Mouse (Mus musculus): ENCODE results near the gene Garem2. TPM values are rescaled to one million over a fixed set of nuclear protein-coding genes. Genes with fewer than 3 reads are reported as not detected.

Garem2 gene
- polyA plus RNA-seq, 2 experiments = 0.03 to 0.05 TPM

DNA sequence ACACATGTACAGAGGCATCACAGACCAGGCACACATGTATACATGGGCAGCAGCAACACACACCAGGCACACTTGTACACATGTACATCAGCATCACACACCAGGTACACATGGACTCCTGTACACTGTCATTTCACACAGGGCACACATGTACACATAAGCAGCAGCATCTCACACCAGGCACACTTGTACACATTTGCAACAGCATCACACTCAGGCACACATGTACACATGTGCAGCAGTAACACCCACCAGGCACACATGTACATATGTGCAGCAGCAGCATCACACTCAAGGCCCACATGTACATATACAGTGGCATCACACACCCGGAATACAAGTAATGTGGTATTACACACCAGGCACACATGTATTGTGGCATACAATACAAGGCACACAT, 6.7 kb upstream of the Garem2 start:
- no peaks in the 10 kb centered on the region for H3K9me3 ChIP-seq (ENCODE audit: control insufficient read depth, low read length)
- no peaks in the 10 kb centered on the region for H3K36me3 ChIP-seq (replicated peaks; ENCODE audit: control insufficient read depth, insufficient read depth, low read depth)
- no peak overlapping the region for H3K27ac ChIP-seq
- no peak overlapping the region for H3K4me2 ChIP-seq (ENCODE audit: low read depth)
- no peaks in the 10 kb centered on the region for H3K4me1 ChIP-seq (replicated peaks; ENCODE audit: control insufficient read depth in 2 of 2, insufficient read depth in 2 of 2, low read length in 1 of 2)
- peaks cover under 1% of the 10 kb centered on the region; the same call in 1 of the 2 replicates for H3K27me3 ChIP-seq (ENCODE audit: control insufficient read depth, insufficient read depth, low read length)
- no peak overlapping the region for H3K9ac ChIP-seq (replicated peaks)
- WGBS (ENCODE audit: insufficient replicate concordance) = 72% methylated on average over 1 of the region's 1 CpGs
- no peak for DNase-seq (ENCODE audit: low read depth in 3 of 3, low spot score in 3 of 3)
- H3K4me3 ChIP-seq (ENCODE audit: insufficient read depth in 1 of 2, low read depth in 2 of 2, low read length in 2 of 2) = no peak overlapping the region
- TF ChIP-seq CTCF (IDR thresholded peaks at IDR 0.05; ENCODE audit: low read depth) (no peak), EP300 (IDR thresholded peaks at IDR 0.05; ENCODE audit: low read depth) (no peak)
- ATAC-seq (ENCODE audit: insufficient read depth) = no peak

DNA sequence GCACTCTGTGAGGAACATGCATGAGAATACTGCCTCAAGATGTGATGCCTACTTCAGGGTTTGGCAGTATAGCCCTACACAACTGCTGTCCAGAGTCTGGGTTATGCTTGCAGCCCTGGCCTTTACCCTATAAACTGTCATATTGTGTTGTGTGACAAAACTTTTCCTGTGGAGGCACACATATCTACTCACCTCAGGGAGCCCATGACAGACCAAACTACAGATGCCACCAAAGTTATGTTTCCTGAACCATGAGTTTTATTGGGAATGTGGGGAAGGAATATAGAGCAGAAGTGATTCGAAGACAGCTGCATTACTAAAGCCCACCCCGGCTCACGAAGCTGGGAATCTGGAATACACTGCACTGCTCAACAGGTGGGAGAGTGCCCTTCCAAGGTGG, 1.6 kb upstream of the Garem2 start:
- Histone ChIP-seq H3K9ac (replicated peaks) (no peak overlapping the region), H3K4me3 (ENCODE audit: insufficient read depth in 1 of 2, low read depth in 2 of 2, low read length in 2 of 2) (no peak overlapping the region), H3K4me1 (replicated peaks; ENCODE audit: control insufficient read depth in 2 of 2, insufficient read depth in 2 of 2, low read length in 1 of 2) (no peaks in the 10 kb centered on the region), H3K36me3 (replicated peaks; ENCODE audit: control insufficient read depth, insufficient read depth, low read depth) (no peaks in the 10 kb centered on the region), H3K27me3 (ENCODE audit: control insufficient read depth, insufficient read depth, low read length) (peaks cover 51% of the 10 kb centered on the region), H3K9me3 (ENCODE audit: control insufficient read depth, low read length) (no peaks in the 10 kb centered on the region), H3K4me2 (ENCODE audit: low read depth) (no peak overlapping the region), H3K27ac (no peak overlapping the region)
- no peak for DNase-seq (ENCODE audit: low read depth in 3 of 3, low spot score in 3 of 3)
- WGBS (ENCODE audit: insufficient replicate concordance) = 64% methylated on average over 3 of the region's 3 CpGs
- ATAC-seq (ENCODE audit: insufficient read depth) = no peak
- TF ChIP-seq CTCF (IDR thresholded peaks at IDR 0.05; ENCODE audit: low read depth) (no peak), EP300 (IDR thresholded peaks at IDR 0.05; ENCODE audit: low read depth) (no peak)

DNA sequence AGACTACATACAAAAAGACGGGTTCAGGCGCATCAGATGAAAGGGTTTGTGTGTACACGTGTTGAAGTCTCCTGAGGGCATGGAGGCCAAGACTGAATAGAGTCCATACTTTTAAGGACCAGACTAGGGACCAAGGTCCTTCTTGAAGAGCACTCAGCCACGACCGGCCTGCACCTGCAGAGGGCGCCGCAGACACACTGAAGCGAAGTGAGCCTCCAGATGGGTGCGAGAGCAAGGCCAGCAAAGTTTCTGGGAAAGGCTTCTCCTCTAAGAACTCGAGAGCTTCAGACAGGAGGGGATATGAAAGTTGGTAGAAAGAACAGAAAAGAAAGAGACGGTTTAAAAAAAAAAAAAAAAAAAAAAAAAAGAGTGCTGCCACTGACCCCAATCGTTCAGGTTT, 622 bp upstream of the Garem2 start:
- H3K27me3 ChIP-seq (ENCODE audit: control insufficient read depth, insufficient read depth, low read length) = peaks cover 54% of the 10 kb centered on the region
- ATAC-seq (ENCODE audit: insufficient read depth) (no peak), DNase-seq (ENCODE audit: low read depth in 3 of 3, low spot score in 3 of 3) (no peak)
- no peak overlapping the region for H3K4me3 ChIP-seq (ENCODE audit: insufficient read depth in 1 of 2, low read depth in 2 of 2, low read length in 2 of 2)
- no peak overlapping the region for H3K27ac ChIP-seq
- no peak overlapping the region; the same call in 1 of the 2 replicates for H3K4me2 ChIP-seq (ENCODE audit: low read depth)
- H3K9me3 ChIP-seq (ENCODE audit: control insufficient read depth, low read length) = no peaks in the 10 kb centered on the region
- 2% methylated on average over 12 of the region's 12 CpGs for WGBS (ENCODE audit: insufficient replicate concordance)
- no peak overlapping the region for H3K9ac ChIP-seq (replicated peaks)
- H3K36me3 ChIP-seq (replicated peaks; ENCODE audit: control insufficient read depth, insufficient read depth, low read depth) = no peaks in the 10 kb centered on the region
- TF ChIP-seq CTCF (IDR thresholded peaks at IDR 0.05; ENCODE audit: low read depth) (peak; percentile 73), EP300 (IDR thresholded peaks at IDR 0.05; ENCODE audit: low read depth) (no peak)
- no peaks in the 10 kb centered on the region for H3K4me1 ChIP-seq (replicated peaks; ENCODE audit: control insufficient read depth in 2 of 2, insufficient read depth in 2 of 2, low read length in 1 of 2)

DNA sequence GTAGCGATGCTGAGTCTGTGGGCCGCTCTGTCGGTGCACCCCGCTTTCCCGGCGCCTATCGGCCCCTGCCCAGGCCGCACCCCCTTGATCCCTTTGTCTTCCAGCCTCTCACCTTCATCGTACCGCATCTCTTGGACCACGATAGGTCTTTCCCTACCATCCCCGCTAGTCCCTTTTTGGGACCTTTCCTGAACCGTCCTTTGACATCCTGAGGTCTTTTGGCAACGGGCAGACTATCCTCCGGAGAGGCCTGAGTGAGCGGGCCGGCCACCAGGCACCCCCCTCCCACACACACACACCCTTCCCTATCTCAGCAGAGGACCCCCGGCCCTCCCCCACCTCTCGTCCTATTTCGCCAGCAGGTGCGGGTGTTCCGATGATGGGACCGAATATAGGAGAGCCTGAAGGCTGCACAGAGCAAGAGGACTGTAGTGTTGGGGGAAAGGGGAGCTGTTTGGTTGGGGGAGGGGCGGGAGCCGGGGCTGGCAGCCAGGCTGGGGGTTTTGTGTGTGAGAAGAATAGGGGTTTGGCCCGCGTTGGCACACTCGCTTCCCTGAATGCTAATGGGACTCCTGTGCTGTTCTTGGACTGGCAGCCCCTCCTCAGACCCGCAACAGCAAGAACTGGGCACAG, 823 bp downstream of the Garem2 start, which contains the start of gene 3110082J24Rik:
TSS of gene 3110082J24Rik (minus strand) at position 419 of the 633 bp plus-strand sequence.
- Histone ChIP-seq H3K36me3 (replicated peaks; ENCODE audit: control insufficient read depth, insufficient read depth, low read depth) (no peaks in the 10 kb centered on the region), H3K4me2 (ENCODE audit: low read depth) (peak within 1 kb of the TSS; percentile 47), H3K4me3 (ENCODE audit: insufficient read depth in 1 of 2, low read depth in 2 of 2, low read length in 2 of 2) (peak within 1 kb of the TSS in 1 of 2 experiments; percentile 32; a peak in 2 of 4 replicates), H3K27ac (no peak within 1 kb of the TSS), H3K9ac (replicated peaks) (no peak within 1 kb of the TSS), H3K27me3 (ENCODE audit: control insufficient read depth, insufficient read depth, low read length) (peaks cover 67% of the 10 kb centered on the region), H3K4me1 (replicated peaks; ENCODE audit: control insufficient read depth in 2 of 2, insufficient read depth in 2 of 2, low read length in 1 of 2) (no peaks in the 10 kb centered on the region; a peak in 1 of 4 replicates), H3K9me3 (ENCODE audit: control insufficient read depth, low read length) (no peaks in the 10 kb centered on the region)
- 3% methylated on average over 29 of the region's 29 CpGs for WGBS (ENCODE audit: insufficient replicate concordance)
- no peak for ATAC-seq (ENCODE audit: insufficient read depth)
- no peak for TF ChIP-seq CTCF (IDR thresholded peaks at IDR 0.05; ENCODE audit: low read depth)
- no peak for TF ChIP-seq EP300 (IDR thresholded peaks at IDR 0.05; ENCODE audit: low read depth)
- no peak for DNase-seq (ENCODE audit: low read depth in 3 of 3, low spot score in 3 of 3)

DNA sequence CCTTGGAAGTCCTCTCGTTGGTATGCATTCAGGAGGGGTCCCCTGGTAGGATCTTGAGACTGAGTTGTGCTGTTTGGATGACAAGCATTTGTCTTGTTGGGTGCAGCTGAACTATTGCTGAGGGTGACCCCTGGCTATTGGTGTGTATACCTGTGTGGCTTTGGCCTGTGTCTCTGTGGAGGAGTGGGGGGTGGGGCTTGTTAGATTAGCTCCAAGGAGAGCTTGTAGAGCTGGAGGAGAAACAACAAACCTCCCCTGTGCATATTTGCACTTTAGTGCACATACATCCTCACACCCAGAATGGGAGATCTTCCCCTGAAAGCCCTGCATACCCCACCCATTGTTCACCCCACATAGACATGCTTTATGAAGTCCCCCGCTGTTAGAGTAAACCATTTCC, 1.8 kb downstream of the Garem2 start:
- WGBS (ENCODE audit: insufficient replicate concordance) = 24% methylated on average over 2 of the region's 2 CpGs
- DNase-seq (ENCODE audit: low read depth in 3 of 3, low spot score in 3 of 3) = no peak
- TF ChIP-seq EP300 (IDR thresholded peaks at IDR 0.05; ENCODE audit: low read depth) = no peak
- peaks cover 70% of the 10 kb centered on the region for H3K27me3 ChIP-seq (ENCODE audit: control insufficient read depth, insufficient read depth, low read length)
- no peak overlapping the region for H3K4me2 ChIP-seq (ENCODE audit: low read depth)
- ATAC-seq (ENCODE audit: insufficient read depth) = no peak
- no peak overlapping the region for H3K9ac ChIP-seq (replicated peaks)
- no peaks in the 10 kb centered on the region for H3K36me3 ChIP-seq (replicated peaks; ENCODE audit: control insufficient read depth, insufficient read depth, low read depth)
- H3K27ac ChIP-seq = no peak overlapping the region
- peaks cover 0 to 5% of the 10 kb centered on the region in 2 experiments; a peak in 2 of 4 replicates for H3K4me1 ChIP-seq (replicated peaks; ENCODE audit: control insufficient read depth in 2 of 2, insufficient read depth in 2 of 2, low read length in 1 of 2)
- H3K4me3 ChIP-seq (ENCODE audit: insufficient read depth in 1 of 2, low read depth in 2 of 2, low read length in 2 of 2) = no peak overlapping the region
- no peaks in the 10 kb centered on the region for H3K9me3 ChIP-seq (ENCODE audit: control insufficient read depth, low read length)
